Mouse (Mus musculus): ENCODE measurements around the gene Olfr1265.

Olfr1265 gene

DNA sequence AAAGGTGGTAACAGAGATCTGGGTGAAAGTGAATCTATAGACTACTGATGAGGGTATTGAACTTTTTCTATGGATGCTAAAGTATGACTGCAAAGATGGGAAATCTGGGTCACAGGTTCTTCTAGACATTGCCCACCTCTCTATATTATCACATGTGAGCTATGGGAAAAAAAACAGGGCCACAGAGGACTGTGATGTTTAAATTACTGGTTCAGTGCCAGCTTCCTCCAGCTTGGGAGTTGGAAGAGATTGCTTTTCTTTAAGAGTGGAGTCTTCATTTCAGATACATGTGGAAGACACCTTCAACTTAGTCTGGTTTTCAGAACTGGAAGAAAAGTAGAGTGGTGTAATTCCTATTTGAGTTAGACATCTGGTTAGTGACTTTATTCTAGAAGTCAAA lies at the start of gene Olfr1265:
Olfr1265 (plus strand) TSS at position 301 of the 400 bp plus-strand sequence.
- DNase-seq (ENCODE audit: low spot score in 2 of 2), result no peak

DNA sequence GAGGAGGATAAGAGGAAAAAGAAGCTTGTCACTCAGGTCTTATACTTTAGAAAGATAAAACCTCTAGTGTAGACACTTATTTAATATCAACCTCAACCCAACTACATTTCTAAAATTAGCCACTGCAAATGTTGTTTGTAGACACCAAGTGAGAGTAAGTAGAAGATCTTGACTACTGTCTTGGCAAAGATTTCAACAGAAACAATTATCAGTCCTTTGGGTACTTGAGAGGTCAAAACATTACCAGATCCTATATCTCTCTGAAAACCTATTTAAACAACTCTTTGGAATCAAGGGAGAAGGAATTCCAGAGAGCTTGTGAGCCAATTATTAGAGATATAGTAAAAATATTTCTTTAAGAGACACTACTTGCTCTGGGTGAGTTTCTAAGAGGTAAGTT lies 44.2 kb upstream of the Olfr1265 start, which contains the start of gene Olfr1261:
Olfr1261 (plus strand) TSS at position 301 of the 400 bp plus-strand sequence.
- no peak for DNase-seq (ENCODE audit: low spot score in 2 of 2)

DNA sequence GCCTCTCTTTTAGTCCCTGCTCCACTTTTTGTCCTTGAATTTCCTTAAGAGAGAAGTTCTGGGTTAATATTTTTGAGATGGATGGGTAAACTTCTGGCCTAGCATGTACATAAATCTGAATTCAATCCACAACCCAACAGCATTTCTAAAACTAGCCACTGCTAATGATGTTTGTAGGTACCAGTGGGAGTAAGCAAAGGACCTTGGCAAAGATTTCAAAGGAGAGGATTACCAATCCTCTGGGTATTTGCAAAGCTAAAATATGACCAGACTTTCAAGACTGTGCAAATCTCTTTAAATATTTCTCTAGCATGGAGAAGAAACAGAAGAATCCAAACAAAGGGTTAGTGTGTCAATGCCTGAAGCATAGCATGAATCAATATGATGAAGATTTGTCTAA lies 35.3 kb upstream of the Olfr1265 start, which contains the start of gene Olfr1262:
Olfr1262 (plus strand) TSS at position 301 of the 400 bp plus-strand sequence.
- DNase-seq (ENCODE audit: low spot score in 2 of 2), result no peak

GRCm38 (mm10) chr2:90011831-90012230 lies 23.3 kb upstream of the Olfr1265 start, which contains the start of gene Olfr1263:
Gene Olfr1263 (plus strand): TSS chr2:90012131.
- DNase-seq (ENCODE audit: low spot score in 2 of 2), result no peak

- no peak for DNase-seq (ENCODE audit: low spot score in 2 of 2)
Measured at GRCm38 (mm10) chr2:90025477-90025876, 9.7 kb upstream of the Olfr1265 start, which contains the start of gene Olfr1264. Gene Olfr1264 (minus strand): TSS chr2:90025577.

- DNase-seq (ENCODE audit: low spot score in 2 of 2), result no peak
Measured at GRCm38 (mm10) chr2:90063494-90063893, 28.4 kb downstream of the Olfr1265 start, which contains the start of gene Olfr140. Gene Olfr140 (minus strand): TSS chr2:90063594.

GRCm38 (mm10) chr2:90070065-90070464 lies 34.9 kb downstream of the Olfr1265 start:
- no peak for DNase-seq (ENCODE audit: low spot score in 2 of 2)
